Mouse (Mus musculus): ENCODE measurements around the gene Gca. TPM values are rescaled to one million over a fixed set of nuclear protein-coding genes. Genes with fewer than 3 reads are reported as not detected.

Gene Gca
- polyA plus RNA-seq, 1 experiment from 2014 or later = 2.0 TPM

GRCm38 (mm10) chr2:62730671-62731070, 66.6 kb downstream of the Gca start:
- no peaks in the 10 kb centered on the region for H3K9me3 ChIP-seq (replicated peaks)
- 48% methylated on average over 1 of the region's 1 CpGs for WGBS (ENCODE audit: insufficient replicate concordance)

DNA sequence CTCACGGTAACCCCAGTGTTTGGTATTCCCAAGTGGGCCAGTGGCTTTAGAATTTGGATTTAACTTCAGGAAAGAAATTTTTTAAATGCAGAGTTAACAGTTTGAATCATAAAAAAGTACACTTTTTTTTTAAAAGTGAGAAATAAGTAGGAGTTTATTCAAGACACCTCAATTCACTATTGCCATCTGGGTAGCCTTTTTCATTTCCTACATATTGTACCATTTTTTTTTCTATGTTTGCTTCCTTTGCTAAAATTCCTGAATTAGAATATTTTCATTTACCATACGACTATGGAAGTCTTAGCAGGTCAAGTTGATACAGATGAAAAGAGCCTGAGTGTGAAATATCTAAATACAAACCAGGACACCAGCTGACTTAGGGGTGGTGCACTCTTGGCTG, 79.0 kb downstream of the Gca start:
- no peak overlapping the region for H3K4me3 ChIP-seq
- no peaks in the 10 kb centered on the region for H3K9me3 ChIP-seq (replicated peaks)
- WGBS (ENCODE audit: insufficient replicate concordance) = 50% methylated on average over 2 of the region's 2 CpGs
- H3K4me2 ChIP-seq = no peak overlapping the region
- no peaks in the 10 kb centered on the region for H3K27me3 ChIP-seq (replicated peaks)
- no peaks in the 10 kb centered on the region for H3K36me3 ChIP-seq
- H3K27ac ChIP-seq = no peak overlapping the region
- no peak overlapping the region for H3K9ac ChIP-seq
- no peaks in the 10 kb centered on the region for H3K4me1 ChIP-seq
- no peak for ATAC-seq

More at GRCm38 (mm10) chr2:62730671-62731070, 66.6 kb downstream of the Gca start:
- no peak overlapping the region for H3K4me3 ChIP-seq
- H3K4me2 ChIP-seq = no peak overlapping the region
- no peak overlapping the region for H3K9ac ChIP-seq
- no peaks in the 10 kb centered on the region for H3K4me1 ChIP-seq
- no peak for ATAC-seq
- no peak overlapping the region for H3K27ac ChIP-seq
- H3K27me3 ChIP-seq (replicated peaks) = no peaks in the 10 kb centered on the region
- no peaks in the 10 kb centered on the region for H3K36me3 ChIP-seq

Other genes starting within 250 kb of the Gca start
- 0.36 and 0.55 TPM in 2 replicates for gene Gcg, start 180.6 kb upstream of the Gca start, polyA plus RNA-seq (2016; fragmentation: Nextera tagmentation; extraction: Ambion mirVana)
- gene Fap, start 90.2 kb upstream of the Gca start, polyA plus RNA-seq (2016; fragmentation: Nextera tagmentation; extraction: Ambion mirVana) = 0.66 and 1.2 TPM in 2 replicates
- 3.1 and 3.2 TPM in 2 replicates for gene Ifih1, start 18.0 kb upstream of the Gca start, polyA plus RNA-seq (2016; fragmentation: Nextera tagmentation; extraction: Ambion mirVana)

All from liver, embryonic 12.5 days (tissue).